Mouse (Mus musculus) small intestine, adult 2 months (tissue): ENCODE results near the gene Dhps.

ENCODE experiments used
- CTCF ChIP-seq: fragments of 200-500 bp; IDR thresholded peaks from 2 replicates; pipeline ENCODE4 v1.5.1; 2012; ENCODE audit warnings: low read depth, mild to moderate bottlenecking, control low read depth, inconsistent platforms, low read length, moderate library complexity, mixed read lengths; ENCODE audit not compliant: insufficient replicate concordance, insufficient read length; ENCODE audit errors: extremely low read depth
- POLR2A ChIP-seq: fragments of 200-500 bp; IDR thresholded peaks from 2 replicates; pipeline ENCODE4 v1.6.1; 2012; ENCODE audit warnings: low read depth, mild to moderate bottlenecking, control low read depth, inconsistent platforms, low read length, moderate library complexity

GRCm38 (mm10) chr8:85122995-85123394 is 51.4 kb downstream of the Dhps start, which contains the start of gene Zfp791:
- TF ChIP-seq CTCF (no peak), POLR2A (no peak)
